Mouse (Mus musculus) large intestine, adult 2 months (tissue): Measurements from ENCODE around the gene Zfp451. TPM values are rescaled to one million over a fixed set of nuclear protein-coding genes. Genes with fewer than 3 reads are reported as not detected.

Experiments
- DNase-seq: peaks from one replicate; pipeline ENCODE4 v3.0.0-alpha.2; 2012; ENCODE audit warnings: low read depth, low spot score
- WGBS: fragments of 180-500 bp; shearing (Covaris S2); methylation state at CpG from one replicate; pipeline ENCODE4 v1.1.7; 2018; 5-methylcytosine and 5-hydroxymethylcytosine counted together
- polyA plus RNA-seq: library from polyadenylated mRNA; depleted of rRNA; stranded (reverse); fragments of >200 nt; gene quantifications from 2 replicates; pipeline ENCODE4 v1.2.3, GENCODE M21; 2012; rRNA removed

Gene Zfp451
- polyA plus RNA-seq, 1 experiment, result 2.2 TPM

DNA sequence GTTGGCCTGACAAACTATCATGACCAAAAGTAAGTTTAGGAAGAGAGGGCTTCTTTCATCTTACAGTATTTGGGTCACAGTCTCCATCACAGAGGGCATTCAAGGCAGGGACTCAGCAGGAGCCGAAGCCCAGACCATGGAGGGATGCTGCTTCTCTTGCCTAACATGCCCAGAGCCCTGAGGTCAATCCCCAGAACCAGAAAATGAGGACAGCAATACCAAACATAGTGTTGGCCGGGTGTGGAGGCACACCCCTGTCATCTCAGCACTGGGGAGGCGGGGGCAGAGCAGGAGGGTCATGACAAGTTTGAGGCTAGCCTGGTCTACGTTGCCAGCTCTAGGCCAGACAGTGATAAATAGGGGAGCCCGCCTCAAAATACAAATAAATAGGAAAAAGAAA is 89.3 kb downstream of the Zfp451 start:
- DNase-seq, result no peak
- 92% methylated on average over 5 of the region's 5 CpGs for WGBS

- 72% methylated on average over 6 of the region's 6 CpGs for WGBS
- DNase-seq, result no peak
These were observed 89.9 kb downstream of the Zfp451 start for GRCm38 (mm10) chr1:33724516-33724915.

GRCm38 (mm10) chr1:33721020-33721419 is 93.4 kb downstream of the Zfp451 start:
- 84% methylated on average over 7 of the region's 7 CpGs for WGBS
- DNase-seq, result no peak

DNA sequence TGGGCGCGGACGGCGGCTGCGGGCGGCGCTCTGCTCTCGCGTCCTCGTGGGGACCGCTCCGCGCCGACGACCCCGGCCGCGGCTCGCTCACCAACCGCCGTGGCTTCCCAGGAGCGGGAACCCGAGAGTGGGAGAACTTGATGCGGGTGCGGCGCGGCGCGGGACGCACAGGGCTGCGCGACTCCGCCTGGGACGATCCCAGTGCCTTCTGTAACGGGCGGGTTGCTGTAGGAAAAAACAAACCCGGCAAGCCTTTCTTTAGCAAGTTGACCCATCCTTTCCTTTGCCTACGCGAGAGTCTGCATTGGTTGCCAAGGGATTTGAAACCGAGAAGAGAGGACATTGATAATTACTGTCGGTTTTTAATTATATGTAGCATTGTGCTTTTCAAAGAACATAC is 94.2 kb downstream of the Zfp451 start:
- DNase-seq, result no peak
- WGBS, result under 1% methylated on average over 41 of the region's 41 CpGs

DNA sequence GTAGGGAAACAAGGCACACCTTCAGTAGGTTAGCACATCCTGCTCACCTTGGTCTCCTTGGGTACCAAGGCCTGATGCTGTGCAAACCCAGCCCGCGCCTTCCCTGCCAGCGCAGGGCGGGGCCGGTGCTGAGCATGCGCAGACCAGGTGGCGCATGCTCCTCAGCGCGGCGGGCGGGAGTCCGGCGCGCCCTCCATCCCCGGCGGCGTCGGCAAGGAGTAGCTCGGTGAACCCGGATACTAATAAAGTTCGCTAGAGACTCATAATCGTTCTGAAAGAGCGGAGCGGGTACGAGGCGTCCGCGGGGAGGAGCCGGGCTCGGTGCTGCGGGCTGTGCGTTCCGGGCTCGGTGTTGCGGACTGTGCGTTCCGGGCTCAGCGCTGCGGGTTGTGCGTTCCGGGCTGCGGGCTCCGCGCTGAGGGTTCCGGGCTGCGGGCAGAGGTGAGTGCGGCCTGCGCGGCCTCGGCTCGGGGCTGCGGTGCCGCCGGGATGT is 94.6 kb downstream of the Zfp451 start, which contains the start of gene Rab23:
TSS of gene Rab23 (plus strand) at position 155 of the 493 bp plus-strand sequence.
- under 1% methylated on average over 54 of the region's 54 CpGs for WGBS
- peak; percentile 54 for DNase-seq

DNA sequence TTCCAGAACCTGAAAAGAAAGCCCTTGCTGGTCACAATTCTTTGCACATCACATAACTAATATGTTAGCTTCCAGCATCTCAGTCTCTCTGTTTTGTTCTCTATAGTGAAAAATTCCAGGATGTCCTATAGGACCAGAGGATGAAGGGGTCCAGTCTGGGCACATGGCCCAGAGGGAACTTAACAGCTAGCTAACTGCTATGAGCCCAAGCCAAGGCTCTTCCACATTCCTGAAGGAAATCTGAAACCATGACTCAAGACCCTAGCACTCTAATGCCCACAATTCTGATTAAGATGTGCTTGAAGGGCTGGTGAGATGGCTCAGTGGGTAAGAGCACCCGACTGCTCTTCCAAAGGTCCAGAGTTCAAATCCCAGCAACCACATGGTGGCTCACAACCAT is 96.8 kb downstream of the Zfp451 start:
- 81% methylated on average over 1 of the region's 1 CpGs for WGBS
- no peak for DNase-seq

GRCm38 (mm10) chr1:33714796-33715195 is 99.6 kb downstream of the Zfp451 start:
- no peak for DNase-seq
- WGBS, result 5% methylated on average over 10 of the region's 10 CpGs

- DNase-seq, result no peak
- WGBS, result 87% methylated on average over 5 of the region's 5 CpGs
These were observed 102.4 kb downstream of the Zfp451 start for GRCm38 (mm10) chr1:33712026-33712425.

Other genes with a start within 250 kb of the Zfp451 start
- gene Prim2, start 144.8 kb downstream of the Zfp451 start, polyA plus RNA-seq, result 7.1 and 7.4 TPM in 2 replicates
- 3.9 and 6.9 TPM in 2 replicates for gene Rab23, start 94.7 kb downstream of the Zfp451 start, polyA plus RNA-seq
- 15.8 and 16.9 TPM in 2 replicates for gene Bag2, start 56.8 kb downstream of the Zfp451 start, polyA plus RNA-seq
- gene Bend6, start 93.2 kb upstream of the Zfp451 start, polyA plus RNA-seq, result 0.30 and 0.74 TPM in 2 replicates
- gene Dst, start 93.6 kb upstream of the Zfp451 start, polyA plus RNA-seq, result 16.3 and 28.6 TPM in 2 replicates